Comparison of ENCODE assay signal across 8 mouse cellular contexts in the genomic region with DNA sequence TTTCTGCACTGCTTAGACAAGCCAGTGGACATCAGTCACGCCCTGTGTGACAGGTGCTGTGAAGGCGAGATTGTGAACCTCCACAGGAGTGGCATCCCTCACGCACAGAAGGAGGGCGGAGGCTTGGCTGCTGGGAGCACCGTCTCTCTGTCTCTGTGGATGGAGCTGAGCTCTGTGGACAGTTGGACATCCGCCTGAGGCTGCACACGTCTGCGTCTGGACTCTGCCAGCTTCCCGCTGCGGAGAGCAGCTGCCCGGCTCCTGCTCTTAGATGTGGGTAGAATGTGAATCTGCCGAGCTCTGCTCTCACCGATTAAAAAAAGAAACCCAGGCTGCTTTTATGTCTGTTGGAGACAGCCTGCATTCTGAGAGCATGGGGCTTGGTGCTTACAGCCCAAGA.
DNase-seq lines count a peak whose midpoint lies in the region; ATAC-seq lines count a peak whose summit lies in the region.

No protein-coding gene starts in this region.

- no peak overlapping the region for H3K4me3 ChIP-seq in hindbrain, embryonic 16.5 days (ENCODE audit: low read length)
- no peak overlapping the region for H3K4me3 ChIP-seq in midbrain, embryonic 14.5 days (replicated peaks; ENCODE audit: low read depth, low read length)
- H3K4me3 ChIP-seq in intestine, embryonic 16.5 days (ENCODE audit: low read length) = no peak overlapping the region

- peaks cover 44% of the 10 kb centered on the region for H3K4me1 ChIP-seq in hindbrain, embryonic 16.5 days (ENCODE audit: control insufficient read depth, insufficient read depth, low read depth, low read length)
- H3K4me1 ChIP-seq in midbrain, embryonic 14.5 days (ENCODE audit: control insufficient read depth, insufficient read depth, low read length) = peaks cover 49% of the 10 kb centered on the region
- no peaks in the 10 kb centered on the region for H3K4me1 ChIP-seq in intestine, embryonic 16.5 days (ENCODE audit: control insufficient read depth, insufficient read depth, low read length)

- peak overlapping the region; percentile 18; the same call in 1 of the 2 replicates for H3K4me2 ChIP-seq in hindbrain, embryonic 16.5 days (ENCODE audit: low read length)
- peak overlapping the region; percentile 29; the same call in 1 of the 2 replicates for H3K4me2 ChIP-seq in midbrain, embryonic 14.5 days (ENCODE audit: low read length)
- no peak overlapping the region for H3K4me2 ChIP-seq in intestine, embryonic 16.5 days (ENCODE audit: low read depth, low read length)

- peak; percentile 79 for ATAC-seq in hindbrain, embryonic 16.5 days
- ATAC-seq in midbrain, embryonic 14.5 days (ENCODE audit: low FRiP score, low TSS enrichment) = peak; percentile 53
- no peak for ATAC-seq in intestine, embryonic 16.5 days

- peak overlapping the region; percentile 37 for H3K9ac ChIP-seq in hindbrain, embryonic 16.5 days (ENCODE audit: low read depth, low read length)
- peak overlapping the region; percentile 45; the same call in 1 of the 2 replicates for H3K9ac ChIP-seq in midbrain, embryonic 14.5 days (replicated peaks; ENCODE audit: low read length)
- H3K9ac ChIP-seq in intestine, embryonic 16.5 days (ENCODE audit: low read depth, low read length) = no peak overlapping the region

- H3K27me3 ChIP-seq in hindbrain, embryonic 16.5 days (replicated peaks; ENCODE audit: control insufficient read depth, insufficient read depth, low read length) = no peaks in the 10 kb centered on the region
- H3K27me3 ChIP-seq in midbrain, embryonic 14.5 days (ENCODE audit: control insufficient read depth, insufficient read depth, low read length) = no peaks in the 10 kb centered on the region
- H3K27me3 ChIP-seq in intestine, embryonic 16.5 days (replicated peaks; ENCODE audit: control insufficient read depth, insufficient read depth, low read length) = no peaks in the 10 kb centered on the region

- 19% methylated on average over 13 of the region's 13 CpGs for WGBS in hindbrain, embryonic 16.5 days
- 21% methylated on average over 13 of the region's 13 CpGs for WGBS in midbrain, embryonic 14.5 days
- WGBS in intestine, embryonic 16.5 days = 37% methylated on average over 13 of the region's 13 CpGs

- no peaks in the 10 kb centered on the region for H3K9me3 ChIP-seq in hindbrain, embryonic 16.5 days (ENCODE audit: control insufficient read depth, low read length)
- no peaks in the 10 kb centered on the region for H3K9me3 ChIP-seq in midbrain, embryonic 14.5 days (ENCODE audit: control insufficient read depth, low read length)
- no peaks in the 10 kb centered on the region for H3K9me3 ChIP-seq in intestine, embryonic 16.5 days (ENCODE audit: control insufficient read depth, low read length)

- no peaks in the 10 kb centered on the region for H3K36me3 ChIP-seq in hindbrain, embryonic 16.5 days (ENCODE audit: control insufficient read depth, insufficient read depth, low read length)
- H3K36me3 ChIP-seq in midbrain, embryonic 14.5 days (ENCODE audit: control insufficient read depth, insufficient read depth, low read length) = no peaks in the 10 kb centered on the region
- no peaks in the 10 kb centered on the region for H3K36me3 ChIP-seq in intestine, embryonic 16.5 days (ENCODE audit: control insufficient read depth, insufficient read depth, low read length)

- H3K27ac ChIP-seq in hindbrain, embryonic 16.5 days (ENCODE audit: low read depth, low read length) = peak overlapping the region; percentile 76
- H3K27ac ChIP-seq in midbrain, embryonic 14.5 days (replicated peaks; ENCODE audit: low read depth, low read length) = peak overlapping the region; percentile 89
- H3K27ac ChIP-seq in intestine, embryonic 16.5 days (ENCODE audit: low read length) = no peak overlapping the region

- peak; percentile 34 for DNase-seq in adrenal gland, postnatal 14 days
- no peak for DNase-seq in adrenal gland, adult 2 months
- peak; percentile 91 to 94 for DNase-seq in cerebellum, postnatal 25 days
- peak; percentile 82 for DNase-seq in midbrain, embryonic 14.5 days
- DNase-seq in lung, postnatal 36 days = no peak
- no peak for DNase-seq in kidney, adult 11 months

Comparison
In these comparisons a context has a peak if more than half of its experiments do, and no peak if none do; other contexts are left out.
1. DNase-seq: peak in adrenal gland, postnatal 14 days (single experiment), cerebellum, postnatal 25 days (2 of 2) and midbrain, embryonic 14.5 days (single experiment); none in adrenal gland, adult 2 months (single experiment), lung, postnatal 36 days (single experiment) and kidney, adult 11 months (single experiment).